Mouse (Mus musculus): Measurements from ENCODE around the gene Ipo11. TPM values are rescaled to one million over a fixed set of nuclear protein-coding genes. Genes with fewer than 3 reads are reported as not detected.

The Ipo11 gene
- total and polyA plus RNA-seq, 3 experiments: 37.2 to 40.2 TPM; not detected in 1

- Histone ChIP-seq H3K9me3 (replicated peaks; ENCODE audit: insufficient read depth, low read length) (no peaks in the 10 kb centered on the region), H3K9ac (ENCODE audit: control insufficient read depth, low read depth, low read length, poor library complexity, severe bottlenecking) (no peak overlapping the region), H3K27me3 (ENCODE audit: control insufficient read depth in 1 of 2, insufficient read depth in 2 of 2, low read length in 2 of 2) (no peaks in the 10 kb centered on the region), H3K36me3 (ENCODE audit: control insufficient read depth in 1 of 2, insufficient read depth in 2 of 2, low read length in 2 of 2) (peaks cover 7 to 12% of the 10 kb centered on the region in 2 experiments), H3K4me1 (ENCODE audit: control insufficient read depth in 1 of 2, insufficient read depth in 2 of 2, low read length in 2 of 2) (peaks cover 0 to 8% of the 10 kb centered on the region in 2 experiments; a peak in 3 of 4 replicates), H3K27ac (ENCODE audit: control insufficient read depth, low read depth, low read length) (no peak overlapping the region), H3K4me3 (ENCODE audit: control insufficient read depth in 1 of 2, insufficient read depth in 1 of 2, low read depth in 2 of 2, low read length in 2 of 2) (no peak overlapping the region), H3K79me2 (ENCODE audit: control insufficient read depth, insufficient read depth, low read length, poor library complexity) (no peaks in the 10 kb centered on the region)
- no peak for TF ChIP-seq RAD21 (IDR thresholded peaks at IDR 0.05; ENCODE audit: low read depth, low read length)
- no peak for TF ChIP-seq MAX (IDR thresholded peaks at IDR 0.05; ENCODE audit: low read length)
- TF ChIP-seq MYB (IDR thresholded peaks at IDR 0.05; ENCODE audit: low read depth, low read length): no peak
- TF ChIP-seq ZC3H11A (IDR thresholded peaks at IDR 0.05; ENCODE audit: low read depth, low read length): no peak
- no peak for TF ChIP-seq TCF12 (IDR thresholded peaks at IDR 0.05; ENCODE audit: low read depth, low read length)
- TF ChIP-seq MAFK (IDR thresholded peaks at IDR 0.05; ENCODE audit: borderline replicate concordance, low read depth, low read length): no peak
- TF ChIP-seq POLR2A (IDR thresholded peaks at IDR 0.05; ENCODE audit: control insufficient read depth in 1 of 2, insufficient read depth in 1 of 2, low read depth in 1 of 2, low read length in 2 of 2, poor library complexity in 1 of 2): no peak
- TF ChIP-seq UBTF (IDR thresholded peaks at IDR 0.05; ENCODE audit: borderline replicate concordance, insufficient read depth, low read depth, low read length): no peak
- TF ChIP-seq E2F4 (IDR thresholded peaks at IDR 0.05; ENCODE audit: borderline replicate concordance, low read depth, low read length): no peak
- no peak for TF ChIP-seq MEF2A (IDR thresholded peaks at IDR 0.05; ENCODE audit: extremely low read depth, insufficient replicate concordance, low read depth, low read length, poor library complexity, severe bottlenecking)
- TF ChIP-seq TBP (IDR thresholded peaks at IDR 0.05; ENCODE audit: low read depth, low read length): no peak
- no peak for TF ChIP-seq ELF1 (IDR thresholded peaks at IDR 0.05; ENCODE audit: low read depth, low read length)
- no peak for TF ChIP-seq USF1 (IDR thresholded peaks at IDR 0.05; ENCODE audit: low read depth, low read length)
- TF ChIP-seq NELFE (IDR thresholded peaks at IDR 0.05; ENCODE audit: low read depth, low read length): no peak
- TF ChIP-seq NRF1 (IDR thresholded peaks at IDR 0.05; ENCODE audit: insufficient read depth, low read depth, low read length, poor library complexity, severe bottlenecking): no peak
- no peak for TF ChIP-seq ETS1 (IDR thresholded peaks at IDR 0.05; ENCODE audit: low read depth, low read length)
- no peak for DNase-seq (ENCODE audit: low read depth, low spot score)
These were observed 106.7 kb downstream of the Ipo11 start for GRCm38 (mm10) chr13:106830029-106830428.

- peak; percentile 38 for DNase-seq (ENCODE audit: low read depth, low spot score)
- H3K36me3 ChIP-seq (ENCODE audit: control insufficient read depth in 1 of 2, insufficient read depth in 2 of 2, low read length in 2 of 2): peaks cover 4 to 12% of the 10 kb centered on the region in 2 experiments
- H3K9ac ChIP-seq (ENCODE audit: control insufficient read depth, low read depth, low read length, poor library complexity, severe bottlenecking): no peak overlapping the region
- H3K9me3 ChIP-seq (replicated peaks; ENCODE audit: insufficient read depth, low read length): no peaks in the 10 kb centered on the region
- no peaks in the 10 kb centered on the region for H3K79me2 ChIP-seq (ENCODE audit: control insufficient read depth, insufficient read depth, low read length, poor library complexity)
- peaks cover 0 to 8% of the 10 kb centered on the region in 2 experiments; a peak in 3 of 4 replicates for H3K4me1 ChIP-seq (ENCODE audit: control insufficient read depth in 1 of 2, insufficient read depth in 2 of 2, low read length in 2 of 2)
- H3K27me3 ChIP-seq (ENCODE audit: control insufficient read depth in 1 of 2, insufficient read depth in 2 of 2, low read length in 2 of 2): no peaks in the 10 kb centered on the region
- TF ChIP-seq USF1 (IDR thresholded peaks at IDR 0.05; ENCODE audit: low read depth, low read length) (peak; percentile 83), POLR2AphosphoS5 (IDR thresholded peaks at IDR 0.05; ENCODE audit: borderline replicate concordance, low read depth, low read length) (no peak), ZNF384 (IDR thresholded peaks at IDR 0.05; ENCODE audit: low read depth, low read length) (no peak), KAT2A (conservative IDR thresholded peaks at IDR 0.05; ENCODE audit: low read depth, low read length) (no peak), MYC (IDR thresholded peaks at IDR 0.05; ENCODE audit: low read depth, low read length) (0 out of 2 replicates have a peak, but pooled peaks have one; percentile 44), ELF1 (IDR thresholded peaks at IDR 0.05; ENCODE audit: low read depth, low read length) (no peak)
- H3K4me3 ChIP-seq (ENCODE audit: control insufficient read depth in 1 of 2, insufficient read depth in 1 of 2, low read depth in 2 of 2, low read length in 2 of 2): no peak overlapping the region
- no peak overlapping the region for H3K27ac ChIP-seq (ENCODE audit: control insufficient read depth, low read depth, low read length)
These were observed 107.3 kb downstream of the Ipo11 start for GRCm38 (mm10) chr13:106829327-106829997.

Data from MEL (cell line).